Mouse (Mus musculus): Measurements from ENCODE around the gene Cyp24a1.
"Not testable (repeated sequence)": the region's sequence is repeated elsewhere in the genome, so short reads cannot be mapped to it uniquely, and the experiment has no call there.

Cyp24a1 gene

GRCm38 (mm10) chr2:170494784-170495710, 1.9 kb downstream of the Cyp24a1 start:
- CTCF ChIA-PET = no interaction called here

- CTCF ChIA-PET = interaction anchor here (0.5 kb wide), 1 partner anchor 19 kb away, joined by 5 read pairs; no protein-coding TSS in a partner anchor
These were observed 8.9 kb downstream of the Cyp24a1 start for GRCm38 (mm10) chr2:170487890-170488502.

GRCm38 (mm10) chr2:170487202-170487601, 9.7 kb downstream of the Cyp24a1 start:
- CTCF ChIA-PET = interaction anchor here (0.5 kb wide), 1 partner anchor 20 kb away, joined by 5 read pairs; no protein-coding TSS in a partner anchor

GRCm38 (mm10) chr2:170483914-170484313, 13.0 kb downstream of the Cyp24a1 start:
- CTCF ChIA-PET = no interaction called here

GRCm38 (mm10) chr2:170482019-170482540, 14.9 kb downstream of the Cyp24a1 start:
- CTCF ChIA-PET = no interaction called here

- CTCF ChIA-PET = no interaction called here
These were observed 20.3 kb downstream of the Cyp24a1 start for GRCm38 (mm10) chr2:170476643-170477042.

GRCm38 (mm10) chr2:170476215-170476614, 20.7 kb downstream of the Cyp24a1 start:
- CTCF ChIA-PET = no interaction called here

- CTCF ChIA-PET = interaction anchor here (0.7 kb wide), 1 partner anchor 58 kb away, joined by 3 read pairs; no protein-coding TSS in a partner anchor
These were observed 21.8 kb downstream of the Cyp24a1 start for GRCm38 (mm10) chr2:170475164-170475563.

GRCm38 (mm10) chr2:170474125-170474524, 22.8 kb downstream of the Cyp24a1 start:
- CTCF ChIA-PET = interaction anchor here (0.5 kb wide), 1 partner anchor 266 kb away, joined by 9 read pairs; no protein-coding TSS in a partner anchor

GRCm38 (mm10) chr2:170470591-170470990, 26.4 kb downstream of the Cyp24a1 start:
- CTCF ChIA-PET = interaction anchor here (0.6 kb wide), 1 partner anchor 501 kb away, joined by 4 read pairs; no protein-coding TSS in a partner anchor

GRCm38 (mm10) chr2:170469616-170470308, 27.2 kb downstream of the Cyp24a1 start:
- CTCF ChIA-PET = interaction anchor here (0.6 kb wide), 2 partner anchors 114 to 502 kb away, joined by 4 read pairs; no protein-coding TSS in a partner anchor

GRCm38 (mm10) chr2:170468009-170468408, 28.9 kb downstream of the Cyp24a1 start:
- CTCF ChIA-PET = no interaction called here

- CTCF ChIA-PET = no interaction called here
These were observed 32.1 kb downstream of the Cyp24a1 start for GRCm38 (mm10) chr2:170464817-170465216.

- CTCF ChIA-PET = no interaction called here
These were observed 35.3 kb downstream of the Cyp24a1 start for GRCm38 (mm10) chr2:170461652-170462051.

- CTCF ChIA-PET = interaction anchor here (0.7 kb wide), 1 partner anchor 104 kb away, joined by 5 read pairs; no protein-coding TSS in a partner anchor
These were observed 37.1 kb downstream of the Cyp24a1 start for GRCm38 (mm10) chr2:170459805-170460204.

GRCm38 (mm10) chr2:170459183-170459582, 37.8 kb downstream of the Cyp24a1 start:
- CTCF ChIA-PET = interaction anchor here (0.7 kb wide), 1 partner anchor 103 kb away, joined by 5 read pairs; no protein-coding TSS in a partner anchor

GRCm38 (mm10) chr2:170453809-170454208, 43.1 kb downstream of the Cyp24a1 start:
- CTCF ChIA-PET = not testable (repeated sequence)

GRCm38 (mm10) chr2:170450933-170451332, 46.0 kb downstream of the Cyp24a1 start:
- CTCF ChIA-PET = interaction anchor here (1.7 kb wide), 1 partner anchor 57 kb away, joined by 5 read pairs; no protein-coding TSS in a partner anchor

GRCm38 (mm10) chr2:170447651-170448050, 49.3 kb downstream of the Cyp24a1 start:
- CTCF ChIA-PET = no interaction called here

GRCm38 (mm10) chr2:170446843-170447383, 50.0 kb downstream of the Cyp24a1 start:
- CTCF ChIA-PET = no interaction called here

GRCm38 (mm10) chr2:170445861-170446260, 51.1 kb downstream of the Cyp24a1 start:
- CTCF ChIA-PET = no interaction called here
